Mouse (Mus musculus) megakaryocyte, embryonic 14.5 days (primary cell): ENCODE results near the gene Fam222b.

Experiments
- FLI1 ChIP-seq: IDR thresholded peaks from 2 replicates; pipeline ENCODE4 v1.6.1; 2012; ENCODE audit warnings: low read length, inconsistent platforms, mixed read lengths
- GATA1 ChIP-seq: IDR thresholded peaks from 3 replicates; pipeline ENCODE4 v1.6.1; 2012; ENCODE audit warnings: mixed read lengths, low read length, inconsistent platforms, borderline replicate concordance

DNA sequence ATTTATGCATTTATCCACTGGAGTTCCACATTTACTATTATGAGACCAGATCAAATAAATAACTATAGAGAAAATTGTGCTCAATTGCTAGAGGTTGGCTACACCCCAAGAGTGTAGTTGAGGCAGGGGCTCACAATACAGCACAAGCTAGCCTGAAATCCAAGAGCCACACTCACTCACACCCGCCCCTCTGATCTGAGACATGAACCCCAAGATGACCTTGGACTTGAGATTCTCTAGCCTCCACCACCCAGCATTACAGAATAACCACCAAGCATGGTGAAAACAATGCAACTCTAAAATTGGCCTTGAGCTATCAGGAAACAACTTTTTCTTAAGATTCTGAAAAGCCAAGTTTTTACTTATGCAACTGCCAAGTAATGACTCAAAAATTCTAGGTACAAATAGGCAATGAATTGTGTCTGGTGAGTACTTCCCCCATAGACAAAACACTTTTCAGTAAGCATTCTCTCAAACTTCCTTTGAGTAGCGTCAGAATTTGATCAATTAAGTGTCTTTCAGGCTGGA lies 87.4 kb downstream of the Fam222b start:
- TF ChIP-seq GATA1 (no peak), FLI1 (no peak)
